Mouse (Mus musculus) stomach, postnatal 0 days (tissue): ENCODE data around the gene Tspan18.

Experiments
- CTCF ChIP-seq: IDR thresholded peaks from 2 replicates; pipeline ENCODE4 v1.5.1; 2016; ENCODE audit warnings: antibody characterized with exemption, low read depth, mild to moderate bottlenecking, moderate library complexity
- EP300 ChIP-seq: optimal IDR thresholded peaks from 2 replicates; pipeline ENCODE3; 2016; ENCODE audit warnings: antibody characterized with exemption

DNA sequence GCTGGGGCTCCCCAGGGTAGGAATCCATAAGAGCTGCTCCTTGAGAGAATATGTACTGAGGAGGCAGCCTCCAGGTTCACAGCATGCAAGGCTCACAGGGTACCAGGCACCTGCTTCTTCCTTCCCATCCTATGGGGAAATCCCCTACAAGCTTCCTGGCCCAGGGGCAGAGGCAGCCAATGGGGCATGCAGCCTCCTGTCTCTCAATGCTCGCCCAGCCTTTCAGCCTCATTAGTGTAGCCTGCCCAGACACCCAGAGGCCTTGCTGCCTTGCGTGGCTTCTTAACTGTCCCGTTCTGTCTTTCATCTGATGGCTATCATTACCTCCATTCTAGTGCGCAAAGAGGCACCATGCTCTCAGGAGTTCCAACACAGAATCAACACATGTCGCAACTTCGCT, 85.2 kb downstream of the Tspan18 start:
- TF ChIP-seq EP300 = no peak
- TF ChIP-seq CTCF = no peak
